Mouse (Mus musculus) C2C12 (cell line): ENCODE data around the gene Hoxa3.

ENCODE experiments used
- CTCF ChIP-seq: IDR thresholded peaks from one replicate; pipeline ENCODE4 v1.5.1; 2011; ENCODE audit not compliant: control insufficient read depth, insufficient read depth, insufficient read length
- MAX ChIP-seq: IDR thresholded peaks from one replicate; pipeline ENCODE4 v1.6.1; 2011; ENCODE audit warnings: mild to moderate bottlenecking, control low read depth
- MYOG ChIP-seq: IDR thresholded peaks from one replicate; pipeline ENCODE4 v1.6.1; 2011; ENCODE audit not compliant: control insufficient read depth, insufficient read length; ENCODE audit errors: extremely low read depth
- USF1 ChIP-seq: IDR thresholded peaks from one replicate; pipeline ENCODE4 v1.6.1; 2011; ENCODE audit warnings: low read depth, mild to moderate bottlenecking, control low read depth, moderate library complexity

DNA sequence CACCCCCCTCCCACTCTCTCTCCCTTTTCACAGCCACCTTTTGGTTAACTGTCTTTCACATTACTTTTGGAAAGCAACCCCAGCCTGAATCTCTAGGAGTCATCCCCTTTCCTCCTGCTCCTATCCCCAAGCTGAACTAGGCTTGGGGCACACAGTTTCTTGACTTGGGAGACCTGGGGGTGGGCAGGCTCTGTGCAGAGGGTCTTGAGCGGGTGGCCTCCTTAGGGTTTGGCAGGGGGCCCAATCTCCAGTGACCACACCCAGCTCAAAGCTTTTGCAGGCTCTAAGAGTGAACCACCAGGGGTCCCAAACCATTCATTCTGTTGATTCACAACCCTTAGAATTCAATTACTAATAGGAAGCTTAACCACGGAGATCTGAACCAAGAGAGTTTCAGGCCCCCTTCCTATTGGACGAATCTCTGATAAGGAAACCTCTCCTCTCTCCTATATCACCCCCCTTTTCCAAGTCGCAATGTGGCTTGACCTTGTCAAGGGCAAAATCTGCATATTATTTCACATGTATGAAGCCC is 29.7 kb upstream of the Hoxa3 start:
- TF ChIP-seq CTCF: no peak
- TF ChIP-seq USF1: no peak
- no peak for TF ChIP-seq MYOG
- TF ChIP-seq MAX: no peak
